Mouse (Mus musculus): ENCODE results near the gene Krtap31-2.
A peak's percentile ranks its signal among the peaks of the same experiment; 100 is the strongest.

Krtap31-2 gene

DNA sequence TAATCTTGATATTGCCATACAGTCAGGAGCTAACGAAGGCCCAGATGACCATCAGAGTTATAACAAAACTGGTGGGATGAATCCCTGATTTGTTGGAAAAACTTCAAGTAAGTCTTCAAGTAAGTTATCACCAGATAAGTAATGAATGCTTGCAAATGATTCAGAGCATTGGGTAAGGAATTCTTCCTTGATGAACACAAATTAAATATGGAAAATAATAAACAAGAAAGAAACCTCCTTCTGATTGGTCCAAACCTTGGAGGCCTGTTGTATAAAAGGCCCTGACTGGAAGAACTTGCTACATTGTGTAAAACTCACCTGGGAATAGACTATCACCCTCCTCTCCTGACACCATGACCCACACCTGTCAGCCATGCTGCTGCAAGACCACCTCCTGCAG lies at the start of gene Krtap31-2:
Krtap31-2 (plus strand) TSS at position 301 of the 400 bp plus-strand sequence.
- DNase-seq: no peak

DNA sequence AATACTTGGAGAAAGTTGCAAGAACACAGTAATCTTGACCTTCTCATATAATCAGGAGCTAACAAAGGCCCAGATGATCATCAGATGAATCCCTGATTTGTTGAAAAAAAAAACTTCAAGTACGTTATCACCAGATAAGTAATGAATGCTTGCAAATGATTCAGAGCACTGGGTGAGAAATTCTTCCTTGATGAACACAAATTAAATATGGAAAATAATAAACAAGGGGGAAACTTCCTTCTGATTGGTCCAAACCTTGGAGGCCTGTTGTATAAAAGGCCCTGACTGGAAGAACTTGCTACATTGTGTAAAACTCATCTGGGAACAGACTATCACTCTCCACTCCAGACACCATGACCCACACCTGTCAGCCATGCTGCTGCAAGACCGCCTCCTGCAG lies 28.5 kb upstream of the Krtap31-2 start, which contains the start of gene Krtap31-1:
Krtap31-1 (plus strand) TSS at position 301 of the 400 bp plus-strand sequence.
- DNase-seq: no peak

GRCm38 (mm10) chr11:99914451-99914850 lies 21.6 kb upstream of the Krtap31-2 start, which contains the start of gene Gm11565:
TSS of gene Gm11565 (plus strand) at chr11:99914751.
- DNase-seq: no peak

DNA sequence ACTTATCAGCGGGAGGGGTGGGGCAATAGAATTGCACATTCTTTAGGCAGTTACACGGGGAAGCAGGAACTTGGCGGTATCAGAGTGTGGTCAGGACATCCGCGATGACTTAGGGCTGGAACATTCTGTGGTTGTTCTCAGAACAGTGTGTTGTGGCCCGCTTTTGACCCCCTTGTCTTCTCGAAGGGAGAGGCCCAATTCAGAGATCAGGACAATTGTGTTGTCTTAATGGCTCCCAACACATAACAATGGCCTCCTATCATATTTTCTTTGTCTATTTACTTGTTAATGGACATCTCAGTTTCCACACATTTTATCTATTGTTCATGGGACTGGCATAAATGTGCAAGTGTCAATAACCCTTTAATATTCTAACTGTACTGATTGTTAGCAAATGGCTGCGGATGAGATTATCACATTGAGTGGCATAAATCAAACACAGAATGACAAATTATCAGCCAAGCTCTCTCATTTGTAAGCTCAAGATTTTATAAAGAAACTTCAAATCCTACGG lies 1.7 kb downstream of the Krtap31-2 start:
- no peak for DNase-seq

DNA sequence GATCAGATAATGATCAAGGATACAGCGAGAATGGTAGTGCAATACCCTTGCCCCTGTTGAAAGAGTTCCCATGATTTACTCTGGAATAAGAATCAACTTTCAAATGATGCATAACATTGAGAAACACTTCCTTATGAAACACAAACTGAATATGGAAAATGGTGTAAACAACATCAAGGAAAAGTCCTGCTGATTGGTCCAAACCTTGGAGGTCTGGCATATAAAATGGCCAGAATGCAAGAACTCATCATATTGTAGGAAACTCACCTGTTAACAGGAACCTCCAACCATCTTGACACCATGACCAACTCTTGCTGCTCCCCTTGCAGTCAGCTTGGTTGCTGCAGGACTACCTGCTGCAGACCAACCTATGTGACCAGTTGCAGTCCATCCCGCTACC lies 12.1 kb downstream of the Krtap31-2 start, which contains the start of gene Krtap9-5:
Krtap9-5 (plus strand) TSS at position 301 of the 400 bp plus-strand sequence.
- DNase-seq: no peak

DNA sequence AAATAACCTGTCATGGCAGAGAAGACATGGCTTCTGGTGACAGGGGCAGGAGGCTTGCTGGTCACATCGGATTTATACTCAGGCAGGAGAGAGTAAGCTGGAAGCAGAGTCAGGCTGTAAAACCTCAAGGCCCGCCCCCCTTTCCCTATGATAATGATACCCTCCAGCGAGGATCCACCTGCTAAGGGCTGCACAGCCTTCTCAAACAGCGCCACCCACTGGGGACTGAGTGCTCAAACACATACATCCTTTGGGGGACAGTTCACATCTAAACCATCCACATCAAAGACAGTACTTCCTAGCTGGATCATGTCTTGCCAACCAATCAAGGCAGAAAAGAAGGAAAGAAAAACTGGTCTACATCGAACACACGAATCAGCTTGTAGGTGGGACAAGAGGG lies 28.1 kb downstream of the Krtap31-2 start:
- DNase-seq: no peak

DNA sequence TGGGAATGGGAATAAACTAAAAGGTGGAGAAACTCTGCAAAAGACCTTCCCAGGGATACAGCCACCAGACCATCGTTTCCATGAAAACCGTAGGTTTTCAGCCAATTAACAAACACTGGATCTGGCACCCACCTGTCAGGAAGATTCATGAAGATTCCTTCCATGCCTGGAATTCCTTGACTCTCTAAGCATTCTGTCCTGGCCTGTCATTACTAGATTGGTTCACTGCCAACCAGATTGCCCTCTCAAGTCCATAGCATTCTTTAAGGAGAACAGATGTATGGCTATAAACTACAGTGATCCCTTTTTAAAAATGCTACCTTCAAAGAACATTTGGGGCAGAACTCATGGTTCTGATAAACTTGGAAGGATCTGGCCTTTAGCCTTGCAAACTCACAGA lies 29.9 kb downstream of the Krtap31-2 start:
- DNase-seq: no peak

DNA sequence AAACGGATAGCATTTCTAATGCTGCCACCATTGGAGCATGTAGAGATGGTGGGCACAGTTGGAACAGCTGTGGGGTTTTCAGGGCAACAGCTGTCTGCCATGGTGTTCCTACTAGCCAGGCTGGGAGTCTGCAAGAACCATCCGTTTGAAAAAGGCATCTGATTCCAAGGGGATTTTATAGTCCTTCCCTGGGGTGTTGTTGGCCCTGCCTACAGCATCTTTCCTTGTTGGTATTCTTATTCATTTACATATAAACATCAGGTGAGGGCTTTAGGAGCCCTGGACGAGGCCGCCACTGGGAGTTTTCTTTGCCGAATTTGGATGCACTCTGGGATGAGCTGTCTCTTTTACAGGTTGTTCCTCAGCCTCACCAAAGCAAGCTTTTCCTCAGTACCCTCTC lies 42.9 kb downstream of the Krtap31-2 start, which contains the start of gene Krtap29-1:
Krtap29-1 (minus strand) TSS at position 101 of the 400 bp plus-strand sequence.
- DNase-seq: no peak

GRCm38 (mm10) chr11:99982731-99983130 lies 46.6 kb downstream of the Krtap31-2 start:
- no peak for DNase-seq

GRCm38 (mm10) chr11:99983442-99983841 lies 47.4 kb downstream of the Krtap31-2 start:
- DNase-seq: no peak

DNA sequence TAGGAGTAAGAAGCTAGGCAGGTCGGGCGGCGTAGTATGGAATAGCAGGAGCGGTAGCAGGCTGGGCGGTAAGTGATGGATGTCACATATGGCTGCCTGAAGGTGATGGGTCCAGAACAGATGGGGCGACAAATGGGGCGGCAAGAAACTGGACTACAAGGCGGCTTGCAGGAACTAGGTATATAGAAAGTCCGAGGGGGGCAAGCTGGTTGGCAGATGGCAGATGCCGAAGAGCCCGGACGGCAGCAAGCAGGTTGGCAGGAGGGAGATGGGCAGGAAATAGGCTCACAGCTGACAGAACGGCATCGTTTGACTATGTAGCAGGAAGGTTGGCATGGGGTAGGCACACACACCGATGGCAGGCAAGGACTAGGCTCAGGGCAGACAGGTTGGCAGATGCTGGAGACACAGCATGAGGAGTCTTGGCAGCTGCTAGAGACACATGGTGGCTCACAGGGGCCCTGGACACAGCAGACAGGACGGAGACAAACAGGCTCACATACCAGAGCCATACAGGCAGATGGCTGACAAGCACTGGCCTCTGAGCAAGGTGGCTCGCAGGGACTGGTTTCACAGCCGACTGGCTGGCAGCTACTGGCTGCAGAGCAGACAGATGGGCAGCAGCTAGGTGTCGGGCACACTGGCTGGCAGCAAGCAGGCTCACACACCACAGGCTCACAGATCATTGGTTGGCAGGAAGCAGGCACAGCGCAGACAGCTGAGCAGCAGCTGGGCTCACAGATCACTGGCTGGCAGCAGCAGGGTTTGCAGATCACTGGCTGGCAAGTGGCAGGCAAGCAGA lies 49.4 kb downstream of the Krtap31-2 start:
- peak; percentile 96 for DNase-seq

- DNase-seq: peak; percentile 33
These were observed 50.1 kb downstream of the Krtap31-2 start, which contains the start of gene Krtap16-1 for GRCm38 (mm10) chr11:99986180-99986647. TSS of gene Krtap16-1 (minus strand) at chr11:99986597.
